Mouse (Mus musculus): Measurements from ENCODE around the gene Reg3a. TPM values are rescaled to one million over a fixed set of nuclear protein-coding genes. Genes with fewer than 3 reads are reported as not detected.
"Not testable (repeated sequence)": the region's sequence is repeated elsewhere in the genome, so short reads cannot be mapped to it uniquely, and the experiment has no call there.

Reg3a gene
- not detected for total RNA-seq (2021)

DNA sequence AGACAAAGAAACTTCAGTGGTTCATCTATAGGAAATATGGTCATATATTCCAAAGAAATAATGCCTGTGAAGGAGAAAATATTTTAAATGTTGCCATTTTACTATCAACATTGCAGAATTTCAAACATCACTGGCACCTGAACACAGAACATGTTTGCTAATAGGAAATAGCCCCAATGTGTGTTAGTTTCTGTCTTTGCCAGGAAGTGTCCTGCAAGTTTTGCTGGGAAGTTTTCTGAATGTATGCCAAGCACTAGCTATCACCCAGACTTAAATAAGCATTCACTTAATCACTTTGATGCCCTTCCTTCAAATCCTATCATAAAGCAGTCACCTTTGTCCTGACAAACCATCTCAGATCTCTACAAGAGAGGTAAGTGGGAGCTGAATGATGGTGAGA, at the start of gene Reg3a:
Reg3a (plus strand) TSS at position 301 of the 400 bp plus-strand sequence.
- no peak for DNase-seq

DNA sequence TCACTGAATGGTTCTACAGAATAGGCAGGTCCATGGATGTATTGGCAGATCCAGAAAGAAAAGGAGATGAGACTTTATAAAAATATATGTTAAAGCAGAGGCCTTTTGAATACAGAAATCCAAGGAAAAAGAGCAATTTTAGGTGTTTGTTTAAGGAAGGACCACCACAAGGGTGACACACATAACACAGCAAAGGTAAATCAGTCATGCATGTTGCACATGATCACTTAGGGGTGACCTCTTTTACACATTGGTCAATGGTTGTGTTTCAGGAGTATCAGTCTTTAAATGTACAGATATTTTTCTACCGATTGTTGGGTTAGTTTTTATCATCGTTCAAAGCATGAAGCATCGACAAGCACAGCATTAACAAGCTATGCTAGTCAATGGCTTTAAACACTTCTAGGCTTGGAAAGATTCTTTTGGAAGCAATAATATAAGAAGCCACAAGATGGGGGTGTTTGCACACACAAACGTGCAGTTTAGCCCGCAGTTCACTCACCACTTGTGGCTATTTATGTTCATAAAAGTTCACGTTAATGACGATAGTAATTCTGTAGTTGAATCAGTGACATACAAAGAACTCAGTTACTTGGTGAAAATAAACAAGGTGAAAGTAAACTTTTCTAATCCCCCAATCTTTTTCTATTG, 48.5 kb upstream of the Reg3a start:
- DNase-seq: peak in 1 of 2 experiments; percentile 2

DNA sequence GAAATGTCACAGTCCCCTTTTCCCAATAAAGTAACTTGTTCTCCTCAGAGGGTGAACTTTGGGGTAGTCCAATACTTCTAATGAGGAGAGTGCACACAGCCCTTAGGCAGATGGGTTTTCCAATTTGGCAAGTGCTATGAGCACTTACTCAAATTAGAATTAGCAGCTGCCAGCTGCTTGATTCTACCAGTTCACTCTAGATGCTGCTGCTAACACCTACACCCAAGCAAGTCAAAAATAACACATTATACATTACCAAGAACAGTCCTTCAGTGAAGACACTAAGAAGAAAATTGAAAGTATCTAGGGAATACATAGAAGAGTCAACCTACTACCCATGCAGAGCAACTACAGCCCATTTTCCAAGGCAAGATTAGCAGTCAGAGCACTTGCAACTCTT, 40.2 kb upstream of the Reg3a start:
- no peak for DNase-seq

DNA sequence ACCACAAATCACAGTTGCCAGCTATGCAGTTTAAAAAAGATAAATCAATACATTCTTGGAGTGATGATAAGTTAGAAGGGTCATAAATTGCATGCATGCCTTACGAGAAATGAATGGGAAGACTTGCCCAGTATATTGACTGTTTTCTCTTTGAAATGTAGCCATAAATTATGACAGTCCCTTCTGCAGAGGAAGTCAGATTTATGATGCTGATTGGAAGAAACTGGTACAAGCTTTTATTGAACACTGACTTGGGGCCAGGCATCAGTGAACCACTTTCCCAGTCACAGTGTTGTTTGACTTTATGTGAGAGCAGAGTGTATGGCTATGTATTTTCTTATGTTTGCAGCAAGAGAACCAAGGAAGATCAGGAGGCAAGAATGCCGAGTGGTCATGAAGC, 38.8 kb upstream of the Reg3a start:
- DNase-seq: no peak

- no peak for DNase-seq
Observed at GRCm38 (mm10) chr6:78361971-78362563, 18.4 kb upstream of the Reg3a start.

GRCm38 (mm10) chr6:78370357-78370756, 10.2 kb upstream of the Reg3a start, which contains the start of gene Reg3b:
Gene Reg3b, plus strand, starts transcription at chr6:78370657.
- DNase-seq: no peak

- DNase-seq: no peak
Observed at GRCm38 (mm10) chr6:78378765-78379164, 1.7 kb upstream of the Reg3a start, which contains the start of gene Reg3d. Gene Reg3d, minus strand, starts transcription at chr6:78378865.

DNA sequence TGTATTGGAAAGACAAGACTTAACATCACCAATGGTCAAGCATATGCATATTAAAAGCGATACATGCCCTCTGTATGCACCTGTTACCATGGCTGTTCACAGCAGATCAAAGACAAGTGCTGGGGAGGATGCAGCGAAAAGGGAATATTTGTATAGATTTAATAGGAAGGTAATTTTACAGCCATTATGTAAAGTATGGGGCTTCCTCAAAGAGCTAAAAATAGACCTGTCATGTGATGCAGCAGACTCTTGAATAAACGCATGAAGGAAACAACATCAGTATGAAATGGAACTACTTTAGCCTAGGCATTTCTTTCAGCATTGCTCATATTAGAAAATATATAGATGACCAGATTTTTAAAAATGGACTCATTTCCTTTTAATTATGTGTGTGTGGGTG, 5.1 kb downstream of the Reg3a start:
- no peak for DNase-seq

DNA sequence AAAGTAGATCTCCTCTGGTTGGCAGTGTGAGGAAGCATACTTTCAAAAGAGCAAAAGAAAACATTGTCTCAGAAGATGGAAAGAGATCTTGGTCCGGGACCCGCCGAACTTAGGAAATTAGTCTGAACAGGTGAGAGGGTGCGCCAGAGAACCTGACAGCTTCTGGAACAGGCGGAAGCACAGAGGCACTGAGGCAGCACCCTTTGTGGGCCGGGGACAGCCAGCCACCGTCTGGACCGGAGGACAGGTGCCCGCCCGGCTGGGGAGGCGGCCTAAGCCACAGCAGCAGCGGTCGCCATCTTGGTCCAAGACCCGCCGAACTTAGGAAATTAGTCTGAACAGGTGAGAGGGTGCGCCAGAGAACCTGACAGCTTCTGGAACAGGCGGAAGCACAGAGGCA, 14.8 kb downstream of the Reg3a start, which contains the start of gene Reg2:
Reg2 (plus strand) TSS at position 301 of the 400 bp plus-strand sequence.
- DNase-seq: not testable (repeated sequence)

GRCm38 (mm10) chr6:78422411-78422810, 41.9 kb downstream of the Reg3a start, which contains the start of gene Reg1:
Gene Reg1, plus strand, starts transcription at chr6:78422711.
- DNase-seq: not testable (repeated sequence)

DNA sequence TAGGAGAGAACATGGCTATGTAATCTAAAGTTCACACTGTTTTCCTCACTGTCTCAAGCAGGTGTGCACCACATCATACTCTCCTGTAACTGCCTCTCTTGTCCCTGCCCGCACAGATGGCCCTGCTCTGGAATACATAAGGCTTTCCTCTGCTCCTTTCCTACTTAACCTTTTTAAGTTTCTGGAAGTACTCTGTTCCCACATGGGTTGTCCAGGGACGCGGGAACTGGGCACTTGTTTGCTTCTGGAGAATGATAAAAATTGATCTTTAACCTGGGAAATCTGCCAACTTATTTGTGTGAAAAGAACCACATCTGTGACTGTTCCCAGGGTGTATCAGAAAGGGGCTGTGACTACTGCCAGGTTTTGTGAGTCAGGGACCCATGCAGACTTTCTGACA, 45.0 kb downstream of the Reg3a start:
- DNase-seq: no peak

Other genes starting within 250 kb of the Reg3a start
- under 1 TPM in 1 of 2 experiments, not detected in 1; 0.67 TPM for gene Reg3b, start 10.1 kb upstream of the Reg3a start, total RNA-seq (2021)
- gene Reg3d, start 1.8 kb upstream of the Reg3a start, total RNA-seq (2021): not detected
- gene Reg2, start 14.9 kb downstream of the Reg3a start, total RNA-seq (2021): not detected
- gene Reg1, start 42.0 kb downstream of the Reg3a start, total RNA-seq (2021): not detected
- gene Reg3g, start 88.2 kb downstream of the Reg3a start, total RNA-seq (2021): not detected